Mouse (Mus musculus) stomach, postnatal 0 days (tissue): ENCODE measurements around the gene Rbm6.

Source experiments
- CTCF ChIP-seq: IDR thresholded peaks from 2 replicates; pipeline ENCODE4 v1.5.1; 2016; ENCODE audit warnings: antibody characterized with exemption, low read depth, mild to moderate bottlenecking, moderate library complexity
- EP300 ChIP-seq: optimal IDR thresholded peaks from 2 replicates; pipeline ENCODE3; 2016; ENCODE audit warnings: antibody characterized with exemption

GRCm38 (mm10) chr9:107782536-107783203 is 90.4 kb downstream of the Rbm6 start:
- TF ChIP-seq CTCF (no peak), EP300 (no peak)
